Mouse (Mus musculus) MEL (cell line): ENCODE measurements at regions not wholly inside any gene's neighbourhood (a gene's known extent, or its start where the extent isn't known, plus 50 kb on each side); places are given as distances from the start of the nearest gene placed in this dataset.

Source experiments
- BHLHE40 ChIP-seq: IDR thresholded peaks from 2 replicates; pipeline ENCODE4 v1.6.1; 2012; ENCODE audit warnings: low read depth, mild to moderate bottlenecking, inconsistent platforms, low read length, improper control_type of control experiment, borderline replicate concordance
- CTCF ChIP-seq, 3 experiments: IDR thresholded peaks in 2 of 3; conservative IDR thresholded peaks in 1 of 3; 2 replicates each; pipeline ENCODE4 v1.5.1; 2011 to 2012; ENCODE audit warnings: low read length in 3 of 3, low read depth in 2 of 3, mild to moderate bottlenecking in 2 of 3, improper control_type of control experiment in 1 of 3, inconsistent platforms in 1 of 3, mixed read lengths in 1 of 3, moderate library complexity in 1 of 3; ENCODE audit not compliant: control insufficient read depth in 1 of 3, insufficient read depth in 1 of 3, poor library complexity in 1 of 3, severe bottlenecking in 1 of 3
- EP300 ChIP-seq, 2 experiments: IDR thresholded peaks; 2 replicates each; pipeline ENCODE4 v1.6.1; 2011; ENCODE audit warnings: improper control_type of control experiment in 2 of 2, low read length in 2 of 2, low read depth in 1 of 2, mild to moderate bottlenecking in 1 of 2
- GATA1 ChIP-seq: IDR thresholded peaks from 2 replicates; pipeline ENCODE4 v1.6.1; 2011; ENCODE audit warnings: low read depth, low read length, improper control_type of control experiment
- HCFC1 ChIP-seq: IDR thresholded peaks from 2 replicates; pipeline ENCODE4 v1.6.1; 2012; ENCODE audit warnings: low read depth, mild to moderate bottlenecking, inconsistent platforms, low read length, improper control_type of control experiment, moderate library complexity
- JUND ChIP-seq: IDR thresholded peaks from 2 replicates; pipeline ENCODE4 v1.6.1; 2011; ENCODE audit warnings: low read depth, mild to moderate bottlenecking, improper control_type of control experiment, low read length
- POLR2AphosphoS2 ChIP-seq: IDR thresholded peaks from 2 replicates; pipeline ENCODE4 v1.6.1; 2011; ENCODE audit warnings: low read length, improper control_type of control experiment
- UBTF ChIP-seq: IDR thresholded peaks from 2 replicates; pipeline ENCODE4 v1.6.1; 2012; ENCODE audit warnings: low read depth, mild to moderate bottlenecking, inconsistent platforms, low read length, improper control_type of control experiment, moderate library complexity, borderline replicate concordance; ENCODE audit not compliant: insufficient read depth

DNA sequence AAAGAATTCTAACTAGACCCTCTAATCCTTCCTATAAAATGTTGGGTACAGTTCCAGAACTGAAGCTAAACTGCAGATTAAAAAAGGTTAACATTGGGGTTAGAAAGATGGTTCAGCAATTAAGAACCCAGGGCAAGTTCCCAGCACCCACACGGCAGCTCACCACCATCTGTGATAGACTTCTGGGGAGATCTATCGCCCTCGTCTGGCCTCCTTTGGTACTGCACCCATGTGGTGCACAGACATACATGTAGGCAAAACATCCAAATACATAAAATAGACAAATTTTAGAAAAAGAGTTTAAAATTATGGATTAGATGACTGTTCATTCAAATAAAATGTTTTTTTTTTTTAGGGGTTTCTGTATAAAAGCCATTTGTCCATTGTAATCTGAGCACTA lies 91.4 kb upstream of the Kazn start:
- no peak for TF ChIP-seq JUND
- TF ChIP-seq CTCF (IDR thresholded peaks at IDR 0.05 in 2 of 3, conservative IDR thresholded peaks at IDR 0.05 in 1 of 3; ENCODE audit: control insufficient read depth in 1 of 3, insufficient read depth in 1 of 3, low read depth in 2 of 3, low read length in 3 of 3, poor library complexity in 1 of 3, severe bottlenecking in 1 of 3) = peak in 2 of 3 experiments; percentile 9 to 37; a peak in 3 of 6 replicates
- TF ChIP-seq HCFC1 = no peak
- TF ChIP-seq BHLHE40 = no peak
- TF ChIP-seq EP300 (IDR thresholded peaks at IDR 0.05; ENCODE audit: low read depth in 1 of 2, low read length in 2 of 2) = no peak
- TF ChIP-seq POLR2AphosphoS2 = no peak
- no peak for TF ChIP-seq UBTF
- no peak for TF ChIP-seq GATA1
